Mouse (Mus musculus): ENCODE data around the gene Cops7a.

Cops7a gene

GRCm38 (mm10) chr6:124965088-124965719, at the start of gene Cops7a:
Gene Cops7a, minus strand, starts transcription at chr6:124965538.
- in situ Hi-C loops (cut with MboI, MseI) = no loop called here

DNA sequence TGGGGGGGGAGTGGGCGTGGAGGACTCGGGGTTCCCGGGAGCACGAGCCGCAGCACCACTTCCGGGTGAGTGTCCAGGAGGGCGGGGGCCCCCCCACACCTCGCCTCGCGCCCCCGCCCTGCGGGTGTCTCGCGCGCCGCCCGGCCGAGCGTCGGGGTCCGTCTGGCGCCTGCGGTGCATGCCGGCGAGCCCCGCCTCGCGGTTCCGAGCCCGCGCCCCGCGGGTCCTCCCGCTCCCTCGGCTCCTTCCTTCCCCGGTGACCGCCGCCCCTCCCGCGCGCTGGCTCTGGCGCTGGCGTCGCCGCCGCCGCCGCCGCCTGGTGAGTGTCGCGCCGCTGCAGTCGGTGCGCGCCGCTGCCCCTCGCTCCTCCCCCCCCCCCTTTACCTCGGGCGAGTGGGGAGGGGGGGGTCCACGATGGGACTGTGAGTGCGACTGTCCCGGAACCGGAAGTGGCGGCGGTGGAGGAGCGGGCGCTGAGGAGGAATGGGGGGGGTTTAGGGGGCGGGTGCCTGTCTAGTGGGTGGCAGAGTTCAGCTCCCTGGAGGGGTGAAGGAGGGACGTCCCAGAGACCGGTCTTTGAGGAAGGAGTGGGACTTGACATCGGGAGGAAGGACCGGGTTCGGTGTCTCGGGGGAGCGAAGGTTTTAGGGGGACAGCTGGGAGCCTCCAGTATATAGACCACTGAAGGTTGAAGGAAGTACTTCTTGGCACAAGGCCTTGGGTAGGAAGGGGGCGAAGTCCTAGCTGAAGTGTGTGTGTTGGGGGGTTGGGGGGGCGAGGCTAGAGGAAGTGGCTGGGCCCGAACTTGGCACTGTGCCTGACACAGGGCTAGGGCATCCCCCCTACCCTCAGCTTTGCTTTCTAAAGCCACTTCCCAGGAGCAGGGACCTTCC, 44.1 kb upstream of the Cops7a start:
- in situ Hi-C loops (cut with MboI, MseI) = loop anchor here (5.0 kb wide), 1 partner anchor 72 kb away; no protein-coding TSS in a partner anchor

- in situ Hi-C loops (cut with MboI, MseI) = loop anchor here (5.0 kb wide), 1 partner anchor 72 kb away; no protein-coding TSS in a partner anchor
Measured at GRCm38 (mm10) chr6:125009129-125009180, 43.6 kb upstream of the Cops7a start, which contains the start of gene Zfp384. Gene Zfp384, plus strand, starts transcription at chr6:125009145.

- in situ Hi-C loops (cut with MboI, MseI) = loop anchor here (5.0 kb wide), 1 partner anchor 71 kb away; no protein-coding TSS in a partner anchor
Measured at GRCm38 (mm10) chr6:125008586-125009128, 43.3 kb upstream of the Cops7a start.

DNA sequence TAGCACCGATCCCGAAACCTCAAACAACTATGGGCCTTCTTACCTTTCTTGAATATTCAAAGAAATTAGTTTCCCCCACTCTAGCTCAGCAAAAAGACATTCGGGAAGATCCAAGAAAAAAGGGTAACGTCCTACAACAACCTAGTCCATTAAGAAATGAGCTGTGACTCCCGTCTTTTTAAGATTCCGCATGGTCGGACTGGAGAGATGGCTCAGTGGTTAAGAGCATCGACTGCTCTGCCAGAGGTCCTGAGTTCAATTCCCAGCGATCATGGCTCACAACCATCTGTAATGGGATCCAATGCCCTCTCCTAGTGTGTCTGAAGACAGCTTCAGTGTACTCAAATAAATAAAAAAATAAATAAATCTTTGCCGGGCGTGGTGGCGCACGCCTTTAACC, 42.7 kb upstream of the Cops7a start:
- in situ Hi-C loops (cut with MboI, MseI) = loop anchor here (5.0 kb wide), 1 partner anchor 71 kb away; no protein-coding TSS in a partner anchor

- in situ Hi-C loops (cut with MboI, MseI) = loop anchor here (5.0 kb wide), 1 partner anchor 68 kb away; no protein-coding TSS in a partner anchor
Measured at GRCm38 (mm10) chr6:125005086-125005485, 39.7 kb upstream of the Cops7a start.

DNA sequence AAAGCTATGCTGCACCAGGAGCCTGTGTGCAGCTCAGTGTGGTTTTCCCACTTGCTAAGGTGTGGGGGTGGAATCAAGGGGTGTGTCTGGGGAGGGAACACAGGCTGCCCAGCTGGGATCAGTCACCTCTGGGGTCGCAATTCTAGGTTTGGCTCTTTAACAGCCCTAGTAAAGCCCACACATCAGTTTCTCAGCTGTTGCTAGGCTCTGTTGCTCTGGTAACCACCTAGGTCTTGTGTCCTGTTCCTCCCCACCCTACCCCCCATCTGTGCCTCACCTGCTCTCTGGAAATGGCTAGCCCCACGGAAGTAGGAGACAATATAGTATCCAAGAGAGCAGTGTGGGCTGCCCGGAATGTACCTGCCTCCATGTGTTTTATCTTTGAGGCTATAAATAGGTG, 38.4 kb upstream of the Cops7a start:
- in situ Hi-C loops (cut with MboI, MseI) = no loop called here

GRCm38 (mm10) chr6:124999546-124999945, 34.2 kb upstream of the Cops7a start:
- in situ Hi-C loops (cut with MboI, MseI) = no loop called here

DNA sequence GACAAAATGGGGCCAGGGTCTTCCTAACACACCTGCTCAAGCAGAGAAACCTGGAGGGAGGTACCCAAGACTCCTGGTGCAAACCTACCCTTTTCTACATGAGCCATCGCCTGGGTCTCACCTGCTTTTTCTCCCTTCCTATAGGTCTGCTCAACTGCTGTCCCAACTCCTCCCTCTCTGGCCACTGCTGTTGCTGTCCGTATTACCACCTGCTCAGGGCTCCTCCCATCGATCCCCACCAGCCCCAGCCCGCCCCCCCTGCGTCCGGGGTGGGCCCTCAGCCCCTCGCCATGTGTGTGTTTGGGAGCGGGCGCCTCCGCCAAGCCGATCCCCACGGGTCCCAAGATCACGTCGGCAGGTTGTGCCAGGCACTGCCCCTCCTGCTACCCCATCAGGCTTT, 33.8 kb upstream of the Cops7a start:
- in situ Hi-C loops (cut with MboI, MseI) = no loop called here

DNA sequence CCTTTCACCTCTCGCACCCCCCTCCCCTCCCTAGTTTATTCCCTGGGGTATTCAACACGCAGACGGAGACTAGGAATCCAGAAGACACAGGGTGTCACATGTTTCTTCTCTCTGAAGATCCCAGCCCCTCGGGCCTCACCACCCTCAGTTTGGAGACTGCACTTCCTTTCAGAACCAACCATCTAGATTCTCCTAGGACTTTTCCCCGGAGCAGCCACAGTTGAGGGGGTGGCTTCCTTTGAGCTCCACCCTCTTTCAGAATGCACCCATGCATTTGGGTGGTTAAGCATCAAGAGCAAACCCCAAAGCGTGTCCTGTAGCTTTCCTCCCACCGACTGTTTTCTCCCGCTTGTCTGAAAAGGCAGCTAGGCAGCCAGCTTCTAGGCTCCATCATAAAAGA, 32.7 kb upstream of the Cops7a start:
- in situ Hi-C loops (cut with MboI, MseI) = no loop called here

DNA sequence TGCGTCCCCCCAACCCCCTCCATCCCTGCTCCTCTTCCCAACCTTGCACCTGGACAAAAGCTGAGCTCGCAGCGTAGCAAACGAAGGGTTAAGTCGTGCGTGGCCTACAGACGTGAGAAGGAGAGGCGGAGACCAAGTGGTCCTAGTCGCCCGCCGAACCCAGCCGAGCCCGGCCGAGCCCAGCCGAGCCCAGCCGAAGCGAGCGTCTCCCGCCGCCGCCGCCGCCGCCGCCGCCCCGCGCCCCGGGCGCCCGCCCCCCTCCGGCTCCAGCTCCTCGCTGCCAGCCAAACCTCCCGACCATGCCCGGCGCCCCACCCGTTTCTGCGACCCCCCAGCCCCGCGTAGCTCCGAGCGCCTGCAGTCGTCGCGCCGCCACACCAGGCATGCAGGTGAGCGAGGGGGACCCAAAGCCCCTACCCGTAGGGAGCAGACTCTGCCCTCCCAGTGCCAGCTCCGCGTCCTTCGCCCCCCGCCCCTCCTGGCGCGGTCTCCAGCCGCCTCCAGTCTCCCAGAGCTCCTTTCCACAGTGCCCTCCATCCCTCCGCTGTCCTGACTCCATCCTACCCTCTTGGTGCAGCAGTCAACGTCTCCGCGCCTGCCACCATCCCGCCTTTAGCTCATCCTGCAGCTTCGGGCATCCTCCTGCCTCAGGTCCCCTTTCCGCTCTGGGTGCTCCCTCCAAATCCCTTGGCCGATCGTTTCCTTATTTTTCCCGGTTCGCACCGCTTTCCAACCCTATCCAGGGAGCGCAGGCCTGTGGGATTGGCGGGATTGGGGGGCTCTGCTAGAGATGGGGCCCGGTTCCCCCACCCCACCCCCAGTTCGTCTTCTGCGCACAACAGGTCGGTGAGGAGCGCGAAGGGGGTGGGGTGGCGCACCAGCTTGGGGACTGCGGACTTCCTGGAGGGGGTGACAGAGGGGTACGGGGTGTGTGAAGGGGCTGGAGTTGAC, 31.5 kb upstream of the Cops7a start, which contains the start of gene Pianp:
Pianp (plus strand) TSS at position 144 of the 951 bp plus-strand sequence.
- in situ Hi-C loops (cut with MboI, MseI) = no loop called here

DNA sequence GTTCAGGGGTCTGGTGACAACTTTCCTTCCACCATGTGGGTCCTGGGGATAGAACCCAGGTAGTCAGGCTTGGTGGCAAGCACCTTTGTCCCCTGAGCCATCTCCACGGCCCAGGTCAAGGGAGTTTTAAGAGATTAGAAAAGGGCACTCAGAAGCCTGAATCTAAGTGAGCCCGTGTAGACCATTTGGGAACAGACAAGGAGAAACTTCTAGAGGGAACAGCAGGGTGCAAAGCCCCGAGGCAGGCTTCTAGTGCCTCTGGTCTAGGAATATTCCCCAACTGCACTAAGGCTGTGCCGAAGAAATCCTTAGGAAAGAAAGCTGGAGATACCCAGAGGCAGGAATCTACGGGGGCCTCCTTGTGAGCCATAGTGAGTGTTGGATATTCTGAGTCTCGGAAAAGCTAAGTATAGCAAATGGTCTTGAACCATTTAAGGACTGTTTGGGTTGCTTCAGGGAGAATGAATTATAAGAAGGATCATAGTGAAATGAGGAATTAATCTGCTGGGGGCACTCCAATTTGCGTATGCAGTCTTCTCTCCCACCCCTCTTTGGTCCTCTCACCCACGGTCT, 30.6 kb upstream of the Cops7a start:
- in situ Hi-C loops (cut with MboI, MseI) = no loop called here

DNA sequence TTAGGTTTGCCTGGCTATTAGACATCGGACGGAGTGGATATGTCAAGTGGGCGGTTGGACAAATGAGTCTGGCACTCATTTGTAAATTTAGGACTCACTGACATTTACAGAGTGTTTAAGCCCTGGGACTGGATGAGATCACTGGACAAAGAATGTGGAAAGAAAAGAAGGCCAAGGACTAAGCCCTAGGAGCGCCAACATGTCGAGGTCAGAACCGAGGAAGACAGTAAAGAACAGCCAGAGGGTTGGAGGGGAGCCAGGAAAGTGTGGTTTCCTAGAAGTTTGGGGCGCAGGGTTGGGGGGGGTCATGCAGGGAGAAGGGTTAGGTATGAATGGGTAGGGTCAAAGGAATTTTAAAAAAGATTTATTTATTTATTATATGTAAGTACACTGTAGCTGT, 29.9 kb upstream of the Cops7a start:
- in situ Hi-C loops (cut with MboI, MseI) = no loop called here

- in situ Hi-C loops (cut with MboI, MseI) = no loop called here
Measured at GRCm38 (mm10) chr6:124993876-124994275, 28.5 kb upstream of the Cops7a start.

GRCm38 (mm10) chr6:124993365-124993764, 28.0 kb upstream of the Cops7a start:
- in situ Hi-C loops (cut with MboI, MseI) = no loop called here

- in situ Hi-C loops (cut with MboI, MseI) = no loop called here
Measured at GRCm38 (mm10) chr6:124992241-124992640, 26.9 kb upstream of the Cops7a start.

GRCm38 (mm10) chr6:124967766-124968165, 2.4 kb upstream of the Cops7a start:
- in situ Hi-C loops (cut with MboI, MseI) = no loop called here

- in situ Hi-C loops (cut with MboI, MseI) = no loop called here
Measured at GRCm38 (mm10) chr6:124966466-124967118, 1.3 kb upstream of the Cops7a start.

GRCm38 (mm10) chr6:124965747-124966146, 409 bp upstream of the Cops7a start:
- in situ Hi-C loops (cut with MboI, MseI) = no loop called here

GRCm38 (mm10) chr6:124964638-124965037, 700 bp downstream of the Cops7a start:
- in situ Hi-C loops (cut with MboI, MseI) = no loop called here

DNA sequence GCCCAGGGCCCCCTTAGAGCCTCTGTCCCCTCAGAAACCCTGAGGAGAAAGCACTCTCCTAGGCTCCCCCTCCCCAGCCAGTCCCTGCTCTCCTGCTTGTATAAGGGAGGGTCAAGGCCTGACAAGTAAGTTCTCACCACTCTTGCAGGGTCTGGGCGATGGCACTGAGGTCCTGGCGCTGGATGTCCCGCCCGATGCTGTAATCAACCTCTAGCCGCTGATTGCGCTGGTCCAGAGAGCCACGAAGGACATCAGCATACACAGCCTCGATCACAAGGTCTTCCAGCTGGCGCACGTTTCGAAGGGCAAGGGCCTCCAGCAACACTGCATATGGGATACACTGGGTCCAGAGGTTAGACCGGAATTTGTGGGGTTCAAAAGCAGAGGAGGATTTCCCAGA, 4.3 kb downstream of the Cops7a start:
- in situ Hi-C loops (cut with MboI, MseI) = no loop called here

Measured in T-helper 2 cell (primary cell).